Mouse (Mus musculus) E14TG2a.4 (cell line): Measurements from ENCODE around the gene Mgst3.

ENCODE experiments used
- CTCF ChIP-seq: conservative IDR thresholded peaks from 2 replicates; pipeline ENCODE4 v1.5.1; 2014; ENCODE audit warnings: low read length
- NANOG ChIP-seq: IDR thresholded peaks from 2 replicates; pipeline ENCODE4 v1.6.1; 2014; ENCODE audit warnings: borderline replicate concordance, low read length, mixed read lengths
- POU5F1 ChIP-seq: IDR thresholded peaks from 2 replicates; pipeline ENCODE4 v1.6.1; 2014; ENCODE audit warnings: low read length, borderline replicate concordance

- TF ChIP-seq CTCF (no peak), POU5F1 (peak; percentile 17; the same call in 1 of the 2 replicates), NANOG (0 out of 2 replicates have a peak, but pooled peaks have one; percentile 7)
These were observed 43.6 kb downstream of the Mgst3 start, which contains the start of gene Aldh9a1 for GRCm38 (mm10) chr1:167349815-167350596.
